Mouse (Mus musculus): ENCODE data around the gene Slc5a8. TPM values are rescaled to one million over a fixed set of nuclear protein-coding genes. Genes with fewer than 3 reads are reported as not detected.
A peak's percentile ranks its signal among the peaks of the same experiment; 100 is the strongest.

The Slc5a8 gene
- 0.05 and 0.07 TPM in 2 replicates for polyA plus RNA-seq (2014; fragmentation: Nextera tagmentation; extraction: Ambion mirVana)

DNA sequence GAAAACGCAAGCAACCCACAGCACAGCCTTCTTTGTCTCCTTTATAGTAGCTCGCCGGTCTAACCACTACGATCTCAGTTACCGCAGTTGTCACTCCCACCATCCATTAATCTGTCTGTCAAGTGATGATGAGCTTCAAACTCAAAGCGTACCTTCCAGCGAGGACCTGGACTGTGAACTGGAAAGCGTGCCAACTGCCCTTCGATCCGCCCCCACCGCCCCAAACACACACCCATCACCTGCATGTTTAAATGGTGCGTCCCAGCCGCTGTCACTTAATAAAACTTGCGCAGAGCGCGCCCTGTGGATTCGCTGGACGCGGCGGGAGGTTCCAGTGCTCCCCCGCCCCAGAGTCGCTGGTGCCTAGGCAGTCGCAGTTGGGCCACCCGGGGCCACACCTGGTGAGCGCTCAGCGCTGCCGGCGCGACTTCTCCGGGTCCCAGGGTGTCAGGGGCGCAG lies at the start of gene Slc5a8:
Slc5a8 (plus strand) TSS at position 361 of the 459 bp plus-strand sequence.
- peak within 1 kb of the TSS; percentile 60 for H3K4me2 ChIP-seq (ENCODE audit: low read length)
- H3K27ac ChIP-seq (replicated peaks; ENCODE audit: low read depth, low read length), result no peak within 1 kb of the TSS
- H3K4me1 ChIP-seq (ENCODE audit: control insufficient read depth, insufficient read depth, low read length), result peaks cover 3% of the 10 kb centered on the region; the same call in 1 of the 2 replicates
- ATAC-seq (ENCODE audit: low FRiP score, low TSS enrichment), result no peak; the same call in 1 of the 2 replicates
- no peaks in the 10 kb centered on the region for H3K9me3 ChIP-seq (ENCODE audit: control insufficient read depth, low read length)
- H3K27me3 ChIP-seq (ENCODE audit: control insufficient read depth, insufficient read depth, low read length), result peaks cover 19% of the 10 kb centered on the region
- 2% methylated on average over 31 of the region's 31 CpGs for WGBS
- H3K9ac ChIP-seq (replicated peaks; ENCODE audit: low read length), result no peak within 1 kb of the TSS; the same call in 1 of the 2 replicates
- peak; percentile 17 for DNase-seq
- H3K4me3 ChIP-seq (replicated peaks; ENCODE audit: low read depth, low read length), result peak within 1 kb of the TSS; percentile 33
- no peaks in the 10 kb centered on the region for H3K36me3 ChIP-seq (ENCODE audit: control insufficient read depth, insufficient read depth, low read length)

DNA sequence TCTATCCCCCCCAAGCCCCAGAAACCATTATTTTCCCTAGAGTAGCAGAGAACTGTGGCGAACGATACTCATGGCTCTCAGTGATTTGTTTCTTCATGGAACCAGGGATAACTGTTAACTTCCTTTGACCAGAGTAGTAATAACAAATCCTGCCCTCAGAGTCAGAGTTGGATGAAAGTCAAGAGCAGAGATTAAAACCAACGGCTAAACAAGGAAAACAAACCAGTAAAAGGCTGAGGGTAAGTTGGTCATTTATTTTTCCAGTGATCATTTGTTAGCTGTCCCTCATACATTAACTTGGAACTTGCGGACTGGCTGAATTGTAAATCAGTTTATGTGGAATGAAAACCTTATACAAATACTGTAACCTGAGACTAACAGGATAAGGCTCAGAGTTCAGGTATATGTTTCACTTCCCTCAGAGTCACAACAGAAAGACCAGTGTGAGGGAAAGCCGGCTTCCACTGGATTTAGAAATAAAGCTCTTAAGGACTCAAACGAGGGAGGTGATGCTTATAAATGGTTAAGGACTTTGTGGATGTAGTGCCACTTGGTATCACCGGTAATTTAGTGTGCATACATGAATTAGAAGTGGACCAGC lies 36.8 kb upstream of the Slc5a8 start:
- no peaks in the 10 kb centered on the region for H3K9me3 ChIP-seq (ENCODE audit: control insufficient read depth, low read length)
- no peaks in the 10 kb centered on the region for H3K27me3 ChIP-seq (ENCODE audit: control insufficient read depth, insufficient read depth, low read length)
- no peak overlapping the region for H3K27ac ChIP-seq (replicated peaks; ENCODE audit: low read depth, low read length)
- no peak overlapping the region for H3K4me3 ChIP-seq (replicated peaks; ENCODE audit: low read depth, low read length)
- ATAC-seq (ENCODE audit: low FRiP score, low TSS enrichment) (no peak), DNase-seq (no peak)
- no peak overlapping the region for H3K4me2 ChIP-seq (ENCODE audit: low read length)
- WGBS, result 90% methylated on average over 7 of the region's 7 CpGs
- no peaks in the 10 kb centered on the region for H3K4me1 ChIP-seq (ENCODE audit: control insufficient read depth, insufficient read depth, low read length)
- H3K9ac ChIP-seq (replicated peaks; ENCODE audit: low read length), result no peak overlapping the region
- no peaks in the 10 kb centered on the region for H3K36me3 ChIP-seq (ENCODE audit: control insufficient read depth, insufficient read depth, low read length)

DNA sequence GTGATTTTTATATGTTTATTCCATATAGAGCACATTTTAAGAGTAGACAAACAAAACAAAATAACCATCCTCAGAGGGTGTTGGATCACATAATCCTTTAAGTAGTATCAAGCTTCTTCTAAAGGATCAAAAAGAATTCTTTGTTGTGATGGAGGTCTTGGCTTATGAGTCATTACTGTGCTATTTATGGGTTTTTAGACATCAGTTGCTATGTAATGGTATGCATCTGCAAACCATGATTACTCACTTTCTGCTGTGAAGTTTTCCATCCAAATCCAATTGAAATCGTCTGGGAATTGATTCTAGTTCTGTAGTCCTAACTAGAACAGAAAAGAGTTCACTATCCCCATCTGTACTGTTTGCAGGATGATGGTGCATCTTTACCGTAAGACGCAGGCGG lies 35.8 kb upstream of the Slc5a8 start:
- DNase-seq, result no peak
- no peak for ATAC-seq (ENCODE audit: low FRiP score, low TSS enrichment)
- WGBS, result 90% methylated on average over 4 of the region's 4 CpGs
- Histone ChIP-seq H3K4me1 (ENCODE audit: control insufficient read depth, insufficient read depth, low read length) (no peaks in the 10 kb centered on the region), H3K9me3 (ENCODE audit: control insufficient read depth, low read length) (no peaks in the 10 kb centered on the region), H3K36me3 (ENCODE audit: control insufficient read depth, insufficient read depth, low read length) (no peaks in the 10 kb centered on the region), H3K27ac (replicated peaks; ENCODE audit: low read depth, low read length) (no peak overlapping the region), H3K4me2 (ENCODE audit: low read length) (no peak overlapping the region), H3K4me3 (replicated peaks; ENCODE audit: low read depth, low read length) (no peak overlapping the region), H3K27me3 (ENCODE audit: control insufficient read depth, insufficient read depth, low read length) (no peaks in the 10 kb centered on the region), H3K9ac (replicated peaks; ENCODE audit: low read length) (no peak overlapping the region)

GRCm38 (mm10) chr10:88853326-88853725 lies 32.5 kb upstream of the Slc5a8 start:
- WGBS, result 87% methylated on average over 7 of the region's 7 CpGs
- H3K36me3 ChIP-seq (ENCODE audit: control insufficient read depth, insufficient read depth, low read length), result no peaks in the 10 kb centered on the region

DNA sequence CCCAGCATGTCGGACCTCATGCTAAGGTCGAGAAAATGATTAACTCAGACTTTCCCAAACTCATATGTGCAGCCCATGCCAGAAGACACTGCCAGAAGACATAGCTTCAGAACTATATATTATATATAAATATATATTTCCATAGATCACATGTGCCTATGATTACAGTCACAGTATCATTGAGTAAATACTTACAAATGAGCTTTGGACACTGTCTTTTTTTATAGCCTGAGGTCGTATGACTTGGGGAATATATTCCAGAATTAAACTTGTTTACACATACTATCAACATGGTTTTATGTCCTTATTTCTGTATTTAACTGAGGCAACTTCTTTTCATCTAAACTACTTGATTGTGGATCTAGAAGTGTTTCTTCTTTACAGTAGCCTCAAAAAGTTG lies 24.9 kb upstream of the Slc5a8 start:
- 77% methylated on average over 3 of the region's 3 CpGs for WGBS
- Histone ChIP-seq H3K4me1 (ENCODE audit: control insufficient read depth, insufficient read depth, low read length) (no peaks in the 10 kb centered on the region), H3K27me3 (ENCODE audit: control insufficient read depth, insufficient read depth, low read length) (no peaks in the 10 kb centered on the region)

More at GRCm38 (mm10) chr10:88853326-88853725, 32.5 kb upstream of the Slc5a8 start:
- no peak overlapping the region for H3K9ac ChIP-seq (replicated peaks; ENCODE audit: low read length)
- H3K9me3 ChIP-seq (ENCODE audit: control insufficient read depth, low read length), result no peaks in the 10 kb centered on the region
- H3K4me2 ChIP-seq (ENCODE audit: low read length), result no peak overlapping the region
- H3K4me3 ChIP-seq (replicated peaks; ENCODE audit: low read depth, low read length), result no peak overlapping the region
- H3K27ac ChIP-seq (replicated peaks; ENCODE audit: low read depth, low read length), result no peak overlapping the region
- no peak for DNase-seq
- H3K4me1 ChIP-seq (ENCODE audit: control insufficient read depth, insufficient read depth, low read length), result no peaks in the 10 kb centered on the region
- no peak for ATAC-seq (ENCODE audit: low FRiP score, low TSS enrichment)
- H3K27me3 ChIP-seq (ENCODE audit: control insufficient read depth, insufficient read depth, low read length), result no peaks in the 10 kb centered on the region

GRCm38 (mm10) chr10:88861416-88861815 lies 24.4 kb upstream of the Slc5a8 start:
- DNase-seq (no peak), ATAC-seq (ENCODE audit: low FRiP score, low TSS enrichment) (no peak)
- no peak overlapping the region for H3K9ac ChIP-seq (replicated peaks; ENCODE audit: low read length)

More for the DNA sequence above, 24.9 kb upstream of the Slc5a8 start:
- Histone ChIP-seq H3K36me3 (ENCODE audit: control insufficient read depth, insufficient read depth, low read length) (no peaks in the 10 kb centered on the region), H3K4me3 (replicated peaks; ENCODE audit: low read depth, low read length) (no peak overlapping the region), H3K9me3 (ENCODE audit: control insufficient read depth, low read length) (no peaks in the 10 kb centered on the region), H3K9ac (replicated peaks; ENCODE audit: low read length) (no peak overlapping the region), H3K27ac (replicated peaks; ENCODE audit: low read depth, low read length) (no peak overlapping the region), H3K4me2 (ENCODE audit: low read length) (no peak overlapping the region)
- ATAC-seq (ENCODE audit: low FRiP score, low TSS enrichment), result no peak
- DNase-seq, result no peak

DNA sequence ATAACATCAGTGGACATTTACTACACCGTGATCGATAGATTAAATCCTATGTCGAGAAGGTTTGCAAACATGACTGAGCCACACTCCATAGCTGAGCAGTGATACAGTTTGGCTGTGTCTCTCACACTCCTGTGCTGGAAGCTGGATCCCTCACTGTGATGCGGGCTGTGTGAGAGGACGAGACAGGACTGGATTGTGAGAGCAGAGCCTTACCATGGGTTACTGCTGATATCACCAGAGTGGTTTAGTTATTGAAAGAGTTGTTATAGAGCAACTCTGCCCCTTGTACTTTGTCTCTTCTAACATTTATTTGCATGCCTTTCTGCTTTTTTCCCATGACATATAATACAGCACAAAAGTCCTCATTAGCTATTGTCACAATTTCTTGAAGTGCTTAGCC lies 23.5 kb upstream of the Slc5a8 start:
- no peak for ATAC-seq (ENCODE audit: low FRiP score, low TSS enrichment)
- H3K9ac ChIP-seq (replicated peaks; ENCODE audit: low read length), result no peak overlapping the region
- no peaks in the 10 kb centered on the region for H3K36me3 ChIP-seq (ENCODE audit: control insufficient read depth, insufficient read depth, low read length)
- no peak for DNase-seq
- H3K27ac ChIP-seq (replicated peaks; ENCODE audit: low read depth, low read length), result no peak overlapping the region
- WGBS, result 92% methylated on average over 5 of the region's 5 CpGs
- H3K27me3 ChIP-seq (ENCODE audit: control insufficient read depth, insufficient read depth, low read length), result no peaks in the 10 kb centered on the region
- H3K4me2 ChIP-seq (ENCODE audit: low read length), result no peak overlapping the region
- H3K4me3 ChIP-seq (replicated peaks; ENCODE audit: low read depth, low read length), result no peak overlapping the region
- no peaks in the 10 kb centered on the region for H3K9me3 ChIP-seq (ENCODE audit: control insufficient read depth, low read length)
- no peaks in the 10 kb centered on the region for H3K4me1 ChIP-seq (ENCODE audit: control insufficient read depth, insufficient read depth, low read length)

More at GRCm38 (mm10) chr10:88861416-88861815, 24.4 kb upstream of the Slc5a8 start:
- Histone ChIP-seq H3K27ac (replicated peaks; ENCODE audit: low read depth, low read length) (no peak overlapping the region), H3K4me1 (ENCODE audit: control insufficient read depth, insufficient read depth, low read length) (no peaks in the 10 kb centered on the region), H3K9me3 (ENCODE audit: control insufficient read depth, low read length) (no peaks in the 10 kb centered on the region), H3K4me3 (replicated peaks; ENCODE audit: low read depth, low read length) (no peak overlapping the region), H3K27me3 (ENCODE audit: control insufficient read depth, insufficient read depth, low read length) (no peaks in the 10 kb centered on the region), H3K4me2 (ENCODE audit: low read length) (no peak overlapping the region), H3K36me3 (ENCODE audit: control insufficient read depth, insufficient read depth, low read length) (no peaks in the 10 kb centered on the region)

GRCm38 (mm10) chr10:88866017-88866416 lies 19.8 kb upstream of the Slc5a8 start:
- Histone ChIP-seq H3K27me3 (ENCODE audit: control insufficient read depth, insufficient read depth, low read length) (no peaks in the 10 kb centered on the region), H3K27ac (replicated peaks; ENCODE audit: low read depth, low read length) (no peak overlapping the region), H3K9me3 (ENCODE audit: control insufficient read depth, low read length) (no peaks in the 10 kb centered on the region), H3K4me3 (replicated peaks; ENCODE audit: low read depth, low read length) (no peak overlapping the region), H3K36me3 (ENCODE audit: control insufficient read depth, insufficient read depth, low read length) (no peaks in the 10 kb centered on the region), H3K9ac (replicated peaks; ENCODE audit: low read length) (no peak overlapping the region), H3K4me1 (ENCODE audit: control insufficient read depth, insufficient read depth, low read length) (no peaks in the 10 kb centered on the region), H3K4me2 (ENCODE audit: low read length) (no peak overlapping the region)
- no peak for ATAC-seq (ENCODE audit: low FRiP score, low TSS enrichment)
- DNase-seq, result no peak
- 64% methylated on average over 2 of the region's 2 CpGs for WGBS

DNA sequence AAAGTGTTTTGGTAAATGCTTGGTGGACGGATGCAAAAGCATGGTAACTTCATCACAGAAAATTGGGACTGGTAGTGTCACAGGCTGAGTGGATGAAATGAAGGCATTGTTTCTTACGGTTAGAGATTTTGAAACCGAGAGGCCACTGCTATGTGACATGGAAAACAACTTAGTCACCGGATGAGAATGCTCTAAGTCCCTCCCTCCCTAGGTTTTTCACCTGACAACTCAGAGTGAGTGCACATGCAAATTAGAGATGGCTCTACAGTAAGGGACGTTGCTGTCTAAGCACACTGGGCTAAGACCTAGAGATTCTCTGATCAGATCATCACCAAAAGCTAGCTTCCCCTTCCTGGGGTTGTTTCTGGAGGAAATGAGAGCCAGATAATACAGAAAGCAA lies 10.9 kb upstream of the Slc5a8 start:
- DNase-seq, result no peak
- Histone ChIP-seq H3K9me3 (ENCODE audit: control insufficient read depth, low read length) (no peaks in the 10 kb centered on the region), H3K4me3 (replicated peaks; ENCODE audit: low read depth, low read length) (no peak overlapping the region), H3K27me3 (ENCODE audit: control insufficient read depth, insufficient read depth, low read length) (no peaks in the 10 kb centered on the region), H3K4me1 (ENCODE audit: control insufficient read depth, insufficient read depth, low read length) (no peaks in the 10 kb centered on the region), H3K4me2 (ENCODE audit: low read length) (no peak overlapping the region), H3K9ac (replicated peaks; ENCODE audit: low read length) (no peak overlapping the region), H3K27ac (replicated peaks; ENCODE audit: low read depth, low read length) (no peak overlapping the region), H3K36me3 (ENCODE audit: control insufficient read depth, insufficient read depth, low read length) (no peaks in the 10 kb centered on the region)
- WGBS, result 74% methylated on average over 5 of the region's 5 CpGs
- ATAC-seq (ENCODE audit: low FRiP score, low TSS enrichment), result no peak
